Mouse (Mus musculus) ES-Bruce4 (cell line): Measurements from ENCODE around the gene Cdkl3.

Experiments
- CTCF ChIP-seq: IDR thresholded peaks from one replicate; pipeline ENCODE4 v1.8.1; 2011; ENCODE audit warnings: low read depth, low read length
- EP300 ChIP-seq: IDR thresholded peaks from 2 replicates; pipeline ENCODE4 v1.6.1; 2011; ENCODE audit warnings: low read depth, low read length; ENCODE audit not compliant: insufficient read depth
- POLR2A ChIP-seq: IDR thresholded peaks from one replicate; pipeline ENCODE4 v1.8.1; 2011; ENCODE audit warnings: low read length; ENCODE audit not compliant: insufficient read depth

GRCm38 (mm10) chr11:52108796-52109195 lies 104.8 kb downstream of the Cdkl3 start:
- TF ChIP-seq CTCF (no peak), POLR2A (no peak), EP300 (no peak)
